Mouse (Mus musculus): ENCODE measurements around the gene Uchl1.

GRCm38 (mm10) chr5:66647504-66647903, 28.4 kb upstream of the Uchl1 start:
- TF ChIP-seq CTCF (IDR thresholded peaks at IDR 0.05; ENCODE audit: low read depth), result no peak
- no peak for TF ChIP-seq EP300 (optimal IDR thresholded peaks at IDR 0.05)
